Mouse (Mus musculus) hindbrain, embryonic 12.5 days (tissue): Measurements from ENCODE around the gene 3110040N11Rik. TPM values are rescaled to one million over a fixed set of nuclear protein-coding genes. Genes with fewer than 3 reads are reported as not detected.
"Not testable (repeated sequence)": the region's sequence is repeated elsewhere in the genome, so short reads cannot be mapped to it uniquely, and the experiment has no call there.

Source experiments
- ATAC-seq: fragments of 200-750 bp; cut with Nextera tagmentation; 2 replicates; pipeline ENCODE4 v1.8.0; 2017; ENCODE audit warnings: moderate TSS enrichment; ENCODE audit not compliant: low FRiP score
- H3K27ac ChIP-seq: fragments of 300-500 bp; sonication (generic); 2 replicates; pipeline ENCODE4 v1.5.1; 2016; ENCODE audit warnings: mild to moderate bottlenecking
- H3K27me3 ChIP-seq: fragments of 300-500 bp; sonication (generic); 2 replicates; pipeline ENCODE4 v1.6.1; 2016; ENCODE audit warnings: mild to moderate bottlenecking
- H3K36me3 ChIP-seq: fragments of 300-500 bp; sonication (generic); 2 replicates; pipeline ENCODE4 v1.6.1; 2016; ENCODE audit warnings: mild to moderate bottlenecking
- H3K4me1 ChIP-seq: fragments of 300-500 bp; sonication (generic); 2 replicates; pipeline ENCODE4 v1.6.1; 2016
- H3K4me2 ChIP-seq: fragments of 300-500 bp; sonication (generic); replicated peaks from 2 replicates; pipeline ENCODE4 v1.6.1; 2016; ENCODE audit warnings: mild to moderate bottlenecking
- H3K4me3 ChIP-seq: fragments of 300-500 bp; sonication (generic); 2 replicates; pipeline ENCODE4 v1.5.1; 2016; ENCODE audit warnings: mild to moderate bottlenecking
- H3K9ac ChIP-seq: fragments of 300-500 bp; sonication (generic); 2 replicates; pipeline ENCODE4 v1.6.1; 2016; ENCODE audit warnings: mild to moderate bottlenecking, moderate library complexity
- H3K9me3 ChIP-seq: fragments of 300-500 bp; sonication (generic); replicated peaks from 2 replicates; pipeline ENCODE4 v1.6.1; 2016; ENCODE audit warnings: mild to moderate bottlenecking
- WGBS: fragments of 180-500 bp; shearing (Covaris S2); methylation state at CpG from one replicate; pipeline ENCODE4 v1.1.7; 2016; 5-methylcytosine and 5-hydroxymethylcytosine counted together
- polyA plus RNA-seq: library from polyadenylated mRNA; unstranded; fragments of >200 nt; fragmentation: Nextera tagmentation; extraction: Ambion mirVana; gene quantifications from 2 replicates; pipeline ENCODE4 v1.2.1, GENCODE M21; 2016

Gene 3110040N11Rik
- polyA plus RNA-seq, result 43.2 and 44.6 TPM in 2 replicates

- ATAC-seq, result peak; percentile 96
- Histone ChIP-seq H3K9me3 (no peaks in the 10 kb centered on the region), H3K4me3 (peak within 1 kb of the TSS; percentile 61), H3K27me3 (no peaks in the 10 kb centered on the region), H3K4me2 (peak within 1 kb of the TSS; percentile 76), H3K9ac (peak within 1 kb of the TSS; percentile 85), H3K27ac (peak within 1 kb of the TSS; percentile 99), H3K36me3 (peaks cover 18% of the 10 kb centered on the region), H3K4me1 (peaks cover 10% of the 10 kb centered on the region)
- WGBS, result under 1% methylated on average over 38 of the region's 38 CpGs
Observed at GRCm38 (mm10) chr7:81789095-81789757, at the start of gene 3110040N11Rik. Gene 3110040N11Rik, minus strand, starts transcription at chr7:81789478.

GRCm38 (mm10) chr7:81837771-81838170, 48.5 kb upstream of the 3110040N11Rik start:
- not testable (repeated sequence) for H3K27ac ChIP-seq, ATAC-seq

GRCm38 (mm10) chr7:81835430-81835829, 46.2 kb upstream of the 3110040N11Rik start:
- no peak overlapping the region for H3K27ac ChIP-seq
- no peaks in the 10 kb centered on the region for H3K4me1 ChIP-seq
- H3K27me3 ChIP-seq, result no peaks in the 10 kb centered on the region
- ATAC-seq, result no peak
- no peak overlapping the region for H3K4me3 ChIP-seq
- H3K4me2 ChIP-seq, result no peak overlapping the region
- H3K36me3 ChIP-seq, result no peaks in the 10 kb centered on the region
- WGBS, result 87% methylated on average over 5 of the region's 5 CpGs
- no peak overlapping the region for H3K9ac ChIP-seq
- no peaks in the 10 kb centered on the region for H3K9me3 ChIP-seq

More at GRCm38 (mm10) chr7:81837771-81838170, 48.5 kb upstream of the 3110040N11Rik start:
- not testable (repeated sequence) for H3K4me1 ChIP-seq, H3K9ac ChIP-seq, H3K36me3 ChIP-seq, H3K4me3 ChIP-seq, H3K27me3 ChIP-seq, H3K9me3 ChIP-seq, H3K4me2 ChIP-seq
- WGBS, result 91% methylated on average over 5 of the region's 5 CpGs

GRCm38 (mm10) chr7:81834847-81835246, 45.6 kb upstream of the 3110040N11Rik start:
- H3K4me3 ChIP-seq, result no peak overlapping the region
- H3K9me3 ChIP-seq, result no peaks in the 10 kb centered on the region
- no peak overlapping the region for H3K9ac ChIP-seq
- H3K4me1 ChIP-seq, result peaks cover 3% of the 10 kb centered on the region; the same call in 1 of the 2 replicates
- H3K27me3 ChIP-seq, result no peaks in the 10 kb centered on the region
- ATAC-seq, result no peak
- H3K36me3 ChIP-seq, result no peaks in the 10 kb centered on the region
- H3K27ac ChIP-seq, result no peak overlapping the region
- no peak overlapping the region for H3K4me2 ChIP-seq

GRCm38 (mm10) chr7:81829379-81829894, 40.2 kb upstream of the 3110040N11Rik start, which contains the start of gene Btbd1:
Gene Btbd1, minus strand, starts transcription at chr7:81829431.
- H3K4me2 ChIP-seq, result peak within 1 kb of the TSS; percentile 76
- ATAC-seq, result peak; percentile 92
- H3K27ac ChIP-seq, result peak within 1 kb of the TSS; percentile 99
- WGBS, result 0% methylated on average over 57 of the region's 58 CpGs
- H3K9ac ChIP-seq, result peak within 1 kb of the TSS; percentile 88
- H3K9me3 ChIP-seq, result no peaks in the 10 kb centered on the region
- peak within 1 kb of the TSS; percentile 88 for H3K4me3 ChIP-seq
- peaks cover 37% of the 10 kb centered on the region for H3K4me1 ChIP-seq
- no peaks in the 10 kb centered on the region for H3K36me3 ChIP-seq
- no peaks in the 10 kb centered on the region for H3K27me3 ChIP-seq

- peak overlapping the region; percentile 88 for H3K9ac ChIP-seq
- H3K9me3 ChIP-seq, result no peaks in the 10 kb centered on the region
- peak overlapping the region; percentile 76 for H3K4me2 ChIP-seq
- H3K27ac ChIP-seq, result peak overlapping the region; percentile 99
- peak overlapping the region; percentile 88 for H3K4me3 ChIP-seq
- no peaks in the 10 kb centered on the region for H3K27me3 ChIP-seq
- no peaks in the 10 kb centered on the region for H3K36me3 ChIP-seq
- WGBS, result under 1% methylated on average over 61 of the region's 91 CpGs
- ATAC-seq, result peak; percentile 79
- H3K4me1 ChIP-seq, result peaks cover 41% of the 10 kb centered on the region
Observed at GRCm38 (mm10) chr7:81828681-81829378, 39.6 kb upstream of the 3110040N11Rik start.

GRCm38 (mm10) chr7:81827806-81828667, 38.8 kb upstream of the 3110040N11Rik start:
- Histone ChIP-seq H3K4me3 (peak overlapping the region; percentile 88), H3K27me3 (no peaks in the 10 kb centered on the region), H3K9me3 (no peaks in the 10 kb centered on the region), H3K27ac (peak overlapping the region; percentile 99), H3K4me2 (peak overlapping the region; percentile 76), H3K9ac (peak overlapping the region; percentile 88), H3K36me3 (no peaks in the 10 kb centered on the region), H3K4me1 (peaks cover 41% of the 10 kb centered on the region)
- no peak for ATAC-seq
- 30% methylated on average over 17 of the region's 17 CpGs for WGBS

GRCm38 (mm10) chr7:81825381-81825780, 36.1 kb upstream of the 3110040N11Rik start:
- Histone ChIP-seq H3K27me3 (no peaks in the 10 kb centered on the region), H3K4me1 (peaks cover 41% of the 10 kb centered on the region), H3K9ac (no peak overlapping the region; the same call in 1 of the 2 replicates), H3K27ac (no peak overlapping the region), H3K36me3 (no peaks in the 10 kb centered on the region), H3K4me3 (no peak overlapping the region), H3K4me2 (no peak overlapping the region), H3K9me3 (no peaks in the 10 kb centered on the region)
- 56% methylated on average over 3 of the region's 3 CpGs for WGBS
- no peak for ATAC-seq

GRCm38 (mm10) chr7:81824906-81825305, 35.6 kb upstream of the 3110040N11Rik start:
- Histone ChIP-seq H3K4me2 (no peak overlapping the region), H3K27ac (no peak overlapping the region), H3K9me3 (no peaks in the 10 kb centered on the region), H3K4me3 (no peak overlapping the region), H3K9ac (no peak overlapping the region), H3K36me3 (no peaks in the 10 kb centered on the region), H3K4me1 (peaks cover 39% of the 10 kb centered on the region), H3K27me3 (no peaks in the 10 kb centered on the region)
- no peak for ATAC-seq
- 75% methylated on average over 3 of the region's 3 CpGs for WGBS

GRCm38 (mm10) chr7:81806067-81806466, 16.8 kb upstream of the 3110040N11Rik start:
- Histone ChIP-seq H3K27ac (peak overlapping the region; percentile 44), H3K9ac (no peak overlapping the region)
- no peak; the same call in 1 of the 2 replicates for ATAC-seq

GRCm38 (mm10) chr7:81788536-81788935, 742 bp downstream of the 3110040N11Rik start:
- 7% methylated on average over 5 of the region's 5 CpGs for WGBS
- Histone ChIP-seq H3K4me2 (peak overlapping the region; percentile 76), H3K9me3 (no peaks in the 10 kb centered on the region), H3K36me3 (peaks cover 14% of the 10 kb centered on the region), H3K27me3 (no peaks in the 10 kb centered on the region), H3K9ac (peak overlapping the region; percentile 85), H3K4me1 (peaks cover 10% of the 10 kb centered on the region), H3K27ac (peak overlapping the region; percentile 99), H3K4me3 (peak overlapping the region; percentile 61)
- peak; percentile 36; the same call in 1 of the 2 replicates for ATAC-seq

More at GRCm38 (mm10) chr7:81806067-81806466, 16.8 kb upstream of the 3110040N11Rik start:
- no peak overlapping the region for H3K4me3 ChIP-seq
- no peaks in the 10 kb centered on the region for H3K27me3 ChIP-seq
- no peaks in the 10 kb centered on the region for H3K9me3 ChIP-seq
- peaks cover 5% of the 10 kb centered on the region; the same call in 1 of the 2 replicates for H3K4me1 ChIP-seq
- peaks cover 6% of the 10 kb centered on the region; the same call in 1 of the 2 replicates for H3K36me3 ChIP-seq
- H3K4me2 ChIP-seq, result no peak overlapping the region
- WGBS, result 77% methylated on average over 5 of the region's 5 CpGs
